Mouse (Mus musculus) heart, embryonic 11.5 days (tissue): ENCODE results near the gene Kansl3. TPM values are rescaled to one million over a fixed set of nuclear protein-coding genes. Genes with fewer than 3 reads are reported as not detected.

Source experiments
- ATAC-seq: fragments of 200-750 bp; cut with Nextera tagmentation; replicated peaks from 2 replicates; pipeline ENCODE4 v1.8.0; 2017; ENCODE audit warnings: moderate library complexity; ENCODE audit not compliant: insufficient number of reproducible peaks, low FRiP score, low TSS enrichment
- H3K27ac ChIP-seq: fragments of 300-500 bp; sonication (generic); 2 replicates; pipeline ENCODE4 v1.5.1; 2014; ENCODE audit warnings: mild to moderate bottlenecking, low read depth, low read length
- H3K27me3 ChIP-seq: fragments of 300-500 bp; sonication (generic); 2 replicates; pipeline ENCODE4 v1.6.1; 2014; ENCODE audit warnings: mild to moderate bottlenecking, low read length, mixed read lengths; ENCODE audit not compliant: control insufficient read depth, insufficient read depth
- H3K36me3 ChIP-seq: fragments of 300-500 bp; sonication (generic); 2 replicates; pipeline ENCODE4 v1.6.1; 2014; ENCODE audit warnings: mild to moderate bottlenecking, low read length, moderate library complexity, mixed read lengths; ENCODE audit not compliant: control insufficient read depth, insufficient read depth
- H3K4me1 ChIP-seq: fragments of 300-500 bp; sonication (generic); 2 replicates; pipeline ENCODE4 v1.6.1; 2014; ENCODE audit warnings: low read length; ENCODE audit not compliant: control insufficient read depth, insufficient read depth
- H3K4me2 ChIP-seq: fragments of 300-500 bp; sonication (generic); 2 replicates; pipeline ENCODE4 v1.6.1; 2014; ENCODE audit warnings: mild to moderate bottlenecking, moderate library complexity
- H3K4me3 ChIP-seq: fragments of 300-500 bp; sonication (generic); 2 replicates; pipeline ENCODE4 v1.5.1; 2014; ENCODE audit warnings: low read depth, low read length
- H3K9ac ChIP-seq: fragments of 300-500 bp; sonication (generic); 2 replicates; pipeline ENCODE4 v1.6.1; 2014; ENCODE audit warnings: mild to moderate bottlenecking, low read depth, low read length, moderate library complexity
- H3K9me3 ChIP-seq: fragments of 300-500 bp; sonication (generic); replicated peaks from 2 replicates; pipeline ENCODE4 v1.6.1; 2016; ENCODE audit warnings: low read length; ENCODE audit not compliant: control insufficient read depth
- WGBS: fragments of 180-500 bp; shearing (Covaris S2); extraction: QIAGEN DNeasy Blood & Tissue Kit; methylation state at CpG from one replicate; pipeline ENCODE4 v1.1.7; 2014; ENCODE audit not compliant: insufficient replicate concordance; 5-methylcytosine and 5-hydroxymethylcytosine counted together
- polyA plus RNA-seq: library from polyadenylated mRNA; unstranded; fragments of >200 nt; fragmentation: Nextera tagmentation; extraction: Ambion mirVana; gene quantifications from 2 replicates; pipeline ENCODE4 v1.2.1, GENCODE M21; 2014

The Kansl3 gene
- polyA plus RNA-seq, 1 experiment from 2014 or later, result 36.5 TPM

DNA sequence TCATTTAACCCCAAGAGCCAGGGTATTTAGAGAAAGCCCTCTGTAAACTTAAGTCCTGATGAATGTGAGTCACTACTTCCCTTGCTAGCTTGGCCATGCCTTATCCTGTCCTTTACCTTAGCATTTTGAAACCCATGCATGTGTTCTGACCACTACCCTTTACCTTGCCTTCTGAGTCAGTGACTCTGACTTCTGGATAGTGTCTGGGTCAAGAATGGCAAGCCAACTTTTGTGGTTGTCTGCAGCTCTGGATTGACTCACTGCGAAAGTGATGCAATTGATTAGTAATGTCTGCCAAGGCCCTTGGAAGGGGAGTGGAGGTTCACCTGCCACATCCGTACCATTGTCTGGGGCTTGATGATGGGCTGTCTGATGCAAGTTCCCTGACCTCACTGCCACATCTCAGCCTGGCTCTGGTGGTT is 43.1 kb downstream of the Kansl3 start:
- Histone ChIP-seq H3K36me3 (no peaks in the 10 kb centered on the region), H3K9me3 (no peaks in the 10 kb centered on the region), H3K4me1 (0 out of 2 replicates have a peak, but pooled peaks cover 9% of the 10 kb centered on the region), H3K4me2 (no peak overlapping the region), H3K9ac (no peak overlapping the region), H3K27ac (no peak overlapping the region), H3K27me3 (no peaks in the 10 kb centered on the region), H3K4me3 (no peak overlapping the region)
- no peak for ATAC-seq
- WGBS, result 76% methylated on average over 2 of the region's 2 CpGs

GRCm38 (mm10) chr1:36323746-36324448 is 45.1 kb downstream of the Kansl3 start:
- H3K4me3 ChIP-seq, result no peak overlapping the region
- ATAC-seq, result no peak
- WGBS, result 44% methylated on average over 8 of the region's 8 CpGs
- H3K27ac ChIP-seq, result no peak overlapping the region
- no peaks in the 10 kb centered on the region for H3K27me3 ChIP-seq
- peaks cover 3% of the 10 kb centered on the region; the same call in 1 of the 2 replicates for H3K36me3 ChIP-seq
- H3K9ac ChIP-seq, result no peak overlapping the region
- H3K4me1 ChIP-seq, result 0 out of 2 replicates have a peak, but pooled peaks cover 9% of the 10 kb centered on the region
- no peak overlapping the region for H3K4me2 ChIP-seq
- H3K9me3 ChIP-seq, result no peaks in the 10 kb centered on the region

DNA sequence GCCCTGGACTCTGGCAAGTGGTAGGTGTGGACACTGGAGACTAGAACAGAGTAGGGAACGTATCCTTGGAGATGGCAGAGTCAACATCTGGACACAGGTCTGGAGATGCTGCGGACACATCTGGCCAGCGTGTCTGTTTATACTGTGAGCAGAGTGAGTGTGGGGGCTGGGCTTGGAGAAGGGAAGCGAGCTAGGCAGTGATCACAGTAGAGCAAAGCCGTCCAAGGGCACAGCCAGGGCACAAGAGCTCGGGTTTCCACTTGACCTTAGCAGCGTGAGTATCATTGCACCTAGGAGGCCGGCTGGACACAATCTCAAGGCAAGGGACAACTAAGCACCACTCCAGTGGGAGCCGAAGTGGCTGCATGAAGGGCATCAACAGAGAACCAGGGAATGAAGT is 45.9 kb downstream of the Kansl3 start:
- 42% methylated on average over 9 of the region's 9 CpGs for WGBS
- no peak overlapping the region for H3K4me2 ChIP-seq
- no peaks in the 10 kb centered on the region for H3K27me3 ChIP-seq
- H3K9me3 ChIP-seq, result no peaks in the 10 kb centered on the region
- no peak overlapping the region for H3K4me3 ChIP-seq
- H3K36me3 ChIP-seq, result peaks cover 3% of the 10 kb centered on the region; the same call in 1 of the 2 replicates
- H3K4me1 ChIP-seq, result 0 out of 2 replicates have a peak, but pooled peaks cover 9% of the 10 kb centered on the region
- no peak for ATAC-seq
- no peak overlapping the region for H3K9ac ChIP-seq
- no peak overlapping the region for H3K27ac ChIP-seq

- no peak overlapping the region for H3K4me3 ChIP-seq
- no peak overlapping the region for H3K9ac ChIP-seq
- WGBS, result 64% methylated on average over 11 of the region's 11 CpGs
- no peak for ATAC-seq
- 0 out of 2 replicates have a peak, but pooled peaks cover 9% of the 10 kb centered on the region for H3K4me1 ChIP-seq
- H3K27ac ChIP-seq, result no peak overlapping the region
- H3K4me2 ChIP-seq, result no peak overlapping the region
- no peaks in the 10 kb centered on the region for H3K9me3 ChIP-seq
- no peaks in the 10 kb centered on the region for H3K27me3 ChIP-seq
- H3K36me3 ChIP-seq, result peaks cover 3% of the 10 kb centered on the region; the same call in 1 of the 2 replicates
Measured at GRCm38 (mm10) chr1:36321829-36322573, 47.0 kb downstream of the Kansl3 start.

- peaks cover 3% of the 10 kb centered on the region; the same call in 1 of the 2 replicates for H3K36me3 ChIP-seq
- ATAC-seq, result no peak
- H3K4me2 ChIP-seq, result no peak overlapping the region
- no peaks in the 10 kb centered on the region for H3K27me3 ChIP-seq
- 75% methylated on average over 2 of the region's 2 CpGs for WGBS
- no peaks in the 10 kb centered on the region for H3K9me3 ChIP-seq
- no peak overlapping the region for H3K4me3 ChIP-seq
- no peak overlapping the region for H3K9ac ChIP-seq
- 0 out of 2 replicates have a peak, but pooled peaks cover 9% of the 10 kb centered on the region for H3K4me1 ChIP-seq
- H3K27ac ChIP-seq, result no peak overlapping the region
Measured at GRCm38 (mm10) chr1:36321164-36321563, 47.8 kb downstream of the Kansl3 start.

DNA sequence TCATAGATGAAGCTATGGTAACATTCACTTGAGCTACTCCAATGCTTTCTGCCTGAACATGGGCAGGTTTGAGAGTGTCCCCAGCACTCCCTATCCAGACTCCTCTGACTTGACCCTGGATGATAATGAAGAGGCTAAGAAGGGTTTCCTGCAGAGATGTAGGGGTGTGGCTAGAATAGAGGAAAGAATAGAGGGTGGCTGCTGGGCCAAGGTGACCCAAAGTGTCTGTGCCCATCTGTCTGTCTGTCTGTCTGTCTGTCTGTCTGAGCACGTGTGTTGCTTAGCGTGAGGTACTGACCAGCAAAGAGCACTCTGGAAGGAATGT is 53.2 kb downstream of the Kansl3 start:
- WGBS, result 80% methylated on average over 2 of the region's 2 CpGs
- ATAC-seq, result no peak
- H3K36me3 ChIP-seq, result peaks cover 3% of the 10 kb centered on the region; the same call in 1 of the 2 replicates

DNA sequence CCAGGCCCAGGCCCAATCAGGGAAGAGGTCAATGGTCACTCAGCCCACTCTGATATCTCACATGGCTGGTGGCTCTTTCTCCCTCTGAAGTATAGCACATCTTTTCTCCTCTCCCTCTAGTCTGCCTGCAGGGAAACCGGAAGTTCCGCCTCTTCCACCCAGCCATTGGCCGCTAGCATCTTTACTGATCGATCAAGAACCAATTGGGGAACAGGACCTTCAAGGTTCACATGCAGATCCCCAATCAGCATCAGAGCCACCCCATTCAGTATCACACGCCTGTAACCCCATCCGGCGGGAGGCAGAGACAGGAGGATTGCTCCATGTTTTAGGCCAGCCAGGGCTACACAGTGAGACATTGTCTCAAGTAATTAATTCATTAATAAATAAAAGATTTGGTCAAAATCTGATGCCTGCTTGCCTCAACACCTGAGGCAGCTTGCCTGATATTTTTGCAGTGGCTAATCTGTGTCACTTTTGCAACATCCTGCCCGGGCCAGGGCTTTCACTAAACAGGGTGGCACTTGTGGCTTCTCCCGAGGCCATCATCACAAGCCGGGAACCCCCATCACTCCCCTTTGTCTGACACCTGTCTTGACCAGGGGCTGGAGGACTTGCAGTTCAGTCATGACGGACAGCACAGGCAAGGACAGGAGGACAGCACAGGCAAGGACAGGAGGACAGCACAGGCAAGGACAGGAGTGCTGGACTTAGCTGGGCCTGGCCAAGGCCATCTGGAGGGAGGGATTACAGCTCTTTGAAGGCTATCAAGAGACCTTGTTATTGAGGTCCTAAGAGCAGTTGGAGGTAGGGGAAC is 53.8 kb downstream of the Kansl3 start:
- H3K9ac ChIP-seq, result no peak overlapping the region
- no peaks in the 10 kb centered on the region for H3K4me1 ChIP-seq
- 84% methylated on average over 11 of the region's 11 CpGs for WGBS
- no peak overlapping the region for H3K4me3 ChIP-seq
- H3K36me3 ChIP-seq, result no peaks in the 10 kb centered on the region; the same call in 1 of the 2 replicates
- no peak for ATAC-seq
- no peak overlapping the region for H3K27ac ChIP-seq
- no peak overlapping the region for H3K4me2 ChIP-seq
- no peaks in the 10 kb centered on the region for H3K27me3 ChIP-seq
- H3K9me3 ChIP-seq, result no peaks in the 10 kb centered on the region

More for the DNA sequence above, 53.2 kb downstream of the Kansl3 start:
- no peaks in the 10 kb centered on the region for H3K9me3 ChIP-seq
- H3K9ac ChIP-seq, result no peak overlapping the region
- H3K27ac ChIP-seq, result no peak overlapping the region
- H3K4me1 ChIP-seq, result no peaks in the 10 kb centered on the region
- no peaks in the 10 kb centered on the region for H3K27me3 ChIP-seq
- no peak overlapping the region for H3K4me2 ChIP-seq
- H3K4me3 ChIP-seq, result no peak overlapping the region

DNA sequence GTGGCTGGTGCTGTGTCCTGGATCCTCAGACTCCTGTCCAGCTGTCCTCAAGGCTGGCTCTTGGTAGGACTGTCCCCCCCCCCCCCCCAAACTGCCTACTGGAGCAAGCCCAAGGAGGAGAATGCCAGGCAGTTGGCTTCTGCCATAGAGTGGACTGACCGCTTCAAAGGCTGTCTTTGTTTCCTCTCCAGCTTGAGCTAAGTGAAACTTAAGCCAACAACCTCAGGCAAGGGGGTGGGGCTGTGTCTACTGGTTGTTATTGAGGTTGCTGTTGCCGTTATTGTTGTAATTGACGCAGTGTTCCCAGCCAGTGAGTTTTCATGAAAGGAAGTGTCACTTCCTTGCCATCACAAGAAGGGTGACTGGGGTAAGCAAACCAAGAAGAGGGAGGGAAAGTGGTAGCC is 59.5 kb downstream of the Kansl3 start:
- Histone ChIP-seq H3K4me1 (peaks cover 16% of the 10 kb centered on the region), H3K27ac (no peak overlapping the region), H3K4me3 (peak overlapping the region; percentile 70; the same call in 1 of the 2 replicates), H3K9ac (no peak overlapping the region), H3K4me2 (peak overlapping the region; percentile 92), H3K36me3 (no peaks in the 10 kb centered on the region; the same call in 1 of the 2 replicates), H3K9me3 (no peaks in the 10 kb centered on the region), H3K27me3 (0 out of 2 replicates have a peak, but pooled peaks cover 6% of the 10 kb centered on the region)
- ATAC-seq, result no peak
- 57% methylated on average over 3 of the region's 3 CpGs for WGBS
